Mouse (Mus musculus) lung, postnatal 0 days (tissue): Measurements from ENCODE around the gene Slc24a3. TPM values are rescaled to one million over a fixed set of nuclear protein-coding genes. Genes with fewer than 3 reads are reported as not detected.

Source experiments
- ATAC-seq: fragments of 200-750 bp; cut with Nextera tagmentation; 2 replicates; pipeline ENCODE4 v1.8.0; 2017; ENCODE audit warnings: moderate library complexity
- DNase-seq: peaks from one replicate; pipeline ENCODE4 v3.0.0-alpha.2; 2016; ENCODE audit warnings: low spot score
- H3K27ac ChIP-seq: fragments of 300-500 bp; sonication (generic); 2 replicates; pipeline ENCODE4 v1.5.1; 2014; ENCODE audit warnings: antibody characterized with exemption, mild to moderate bottlenecking, low read length, mixed read lengths
- H3K27me3 ChIP-seq: fragments of 300-500 bp; sonication (generic); replicated peaks from 2 replicates; pipeline ENCODE4 v1.6.1; 2014; ENCODE audit warnings: low read length, mixed read lengths; ENCODE audit not compliant: insufficient read depth
- H3K36me3 ChIP-seq: fragments of 300-500 bp; sonication (generic); 2 replicates; pipeline ENCODE4 v1.6.1; 2014; ENCODE audit warnings: low read length, mixed read lengths; ENCODE audit not compliant: insufficient read depth
- H3K4me1 ChIP-seq: fragments of 300-500 bp; sonication (generic); 2 replicates; pipeline ENCODE4 v1.6.1; 2014; ENCODE audit warnings: antibody characterized with exemption, low read depth, low read length, mixed read lengths; ENCODE audit not compliant: insufficient read depth
- H3K4me2 ChIP-seq: fragments of 300-500 bp; sonication (generic); replicated peaks from 2 replicates; pipeline ENCODE4 v1.6.1; 2014; ENCODE audit warnings: low read depth, mild to moderate bottlenecking, low read length, moderate library complexity, mixed read lengths
- H3K4me3 ChIP-seq: fragments of 300-500 bp; sonication (generic); 2 replicates; pipeline ENCODE4 v1.5.1; 2014; ENCODE audit warnings: low read depth, low read length
- H3K9ac ChIP-seq: fragments of 300-500 bp; sonication (generic); replicated peaks from 2 replicates; pipeline ENCODE4 v1.6.1; 2014; ENCODE audit warnings: low read depth, mild to moderate bottlenecking
- H3K9me3 ChIP-seq: fragments of 300-500 bp; sonication (generic); 2 replicates; pipeline ENCODE4 v1.6.1; 2016; ENCODE audit warnings: low read length, mixed read lengths
- CTCF ChIP-seq: IDR thresholded peaks from 2 replicates; pipeline ENCODE4 v1.5.1; 2016; ENCODE audit warnings: antibody characterized with exemption, mild to moderate bottlenecking
- EP300 ChIP-seq: IDR thresholded peaks from 2 replicates; pipeline ENCODE4 v1.6.1; 2016; ENCODE audit warnings: antibody characterized with exemption, mild to moderate bottlenecking, control low read depth
- WGBS: fragments of 180-500 bp; shearing (Covaris S2); extraction: QIAGEN DNeasy Blood & Tissue Kit; methylation state at CpG from one replicate; pipeline ENCODE4 v1.1.7; 2014; 5-methylcytosine and 5-hydroxymethylcytosine counted together
- polyA plus RNA-seq: library from polyadenylated mRNA; unstranded; fragments of >200 nt; fragmentation: Nextera tagmentation; extraction: Ambion mirVana; gene quantifications from 2 replicates; pipeline ENCODE4 v1.2.1, GENCODE M21; 2015

Gene Slc24a3
- polyA plus RNA-seq, 1 experiment from 2014 or later: 2.3 TPM

DNA sequence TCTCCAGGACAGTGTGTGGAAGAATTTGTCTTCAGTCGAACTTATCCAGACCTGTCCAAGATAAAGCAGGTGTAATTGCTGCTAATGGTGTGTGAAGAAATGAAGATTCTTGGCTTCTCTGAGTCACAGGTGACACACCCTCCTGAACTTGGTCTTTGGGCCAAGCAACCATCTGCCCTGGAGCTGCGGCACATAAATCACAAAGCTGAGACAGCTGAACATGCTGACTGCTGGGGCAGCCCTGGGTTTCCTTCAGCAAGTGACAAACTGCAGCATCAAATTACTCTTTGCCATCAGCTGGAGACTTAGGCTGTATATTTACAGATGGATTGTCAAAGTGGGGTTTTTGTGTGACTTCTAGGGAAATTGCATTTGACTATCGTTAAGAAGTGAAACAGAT is 415.5 kb downstream of the Slc24a3 start:
- 51% methylated on average over 3 of the region's 3 CpGs for WGBS
- H3K27me3 ChIP-seq: no peaks in the 10 kb centered on the region
- no peaks in the 10 kb centered on the region for H3K4me1 ChIP-seq
- H3K9me3 ChIP-seq: no peaks in the 10 kb centered on the region
- H3K27ac ChIP-seq: no peak overlapping the region
- no peak for TF ChIP-seq CTCF
- TF ChIP-seq EP300: no peak
- no peak for ATAC-seq
- no peak overlapping the region for H3K4me3 ChIP-seq
- DNase-seq: no peak
- H3K36me3 ChIP-seq: no peaks in the 10 kb centered on the region
- no peak overlapping the region for H3K9ac ChIP-seq
- H3K4me2 ChIP-seq: no peak overlapping the region

DNA sequence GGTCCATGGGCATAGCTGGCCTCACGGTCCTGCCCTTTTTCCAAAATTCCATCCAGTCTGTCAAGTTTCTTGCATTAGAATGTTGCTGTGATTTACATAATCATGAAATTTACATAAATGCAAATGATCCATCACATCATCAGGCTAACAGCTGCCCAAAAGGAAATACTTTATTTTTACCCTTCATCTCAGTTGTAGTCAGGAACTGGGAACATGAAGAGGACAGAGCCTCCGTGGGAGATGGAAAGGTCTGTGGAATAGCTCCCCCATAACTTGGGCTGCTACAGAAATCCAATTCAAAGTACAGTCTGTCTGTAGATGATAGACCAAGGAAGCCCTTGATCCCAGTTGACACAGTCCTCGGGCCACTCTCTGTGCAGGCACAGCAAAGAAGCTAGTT is 417.9 kb downstream of the Slc24a3 start:
- Histone ChIP-seq H3K9ac (no peak overlapping the region), H3K9me3 (no peaks in the 10 kb centered on the region), H3K36me3 (no peaks in the 10 kb centered on the region), H3K4me3 (no peak overlapping the region), H3K27me3 (no peaks in the 10 kb centered on the region), H3K27ac (no peak overlapping the region), H3K4me1 (no peaks in the 10 kb centered on the region), H3K4me2 (no peak overlapping the region)
- DNase-seq (no peak), ATAC-seq (no peak)
- 60% methylated on average over 3 of the region's 3 CpGs for WGBS
- TF ChIP-seq CTCF: no peak
- TF ChIP-seq EP300: no peak

DNA sequence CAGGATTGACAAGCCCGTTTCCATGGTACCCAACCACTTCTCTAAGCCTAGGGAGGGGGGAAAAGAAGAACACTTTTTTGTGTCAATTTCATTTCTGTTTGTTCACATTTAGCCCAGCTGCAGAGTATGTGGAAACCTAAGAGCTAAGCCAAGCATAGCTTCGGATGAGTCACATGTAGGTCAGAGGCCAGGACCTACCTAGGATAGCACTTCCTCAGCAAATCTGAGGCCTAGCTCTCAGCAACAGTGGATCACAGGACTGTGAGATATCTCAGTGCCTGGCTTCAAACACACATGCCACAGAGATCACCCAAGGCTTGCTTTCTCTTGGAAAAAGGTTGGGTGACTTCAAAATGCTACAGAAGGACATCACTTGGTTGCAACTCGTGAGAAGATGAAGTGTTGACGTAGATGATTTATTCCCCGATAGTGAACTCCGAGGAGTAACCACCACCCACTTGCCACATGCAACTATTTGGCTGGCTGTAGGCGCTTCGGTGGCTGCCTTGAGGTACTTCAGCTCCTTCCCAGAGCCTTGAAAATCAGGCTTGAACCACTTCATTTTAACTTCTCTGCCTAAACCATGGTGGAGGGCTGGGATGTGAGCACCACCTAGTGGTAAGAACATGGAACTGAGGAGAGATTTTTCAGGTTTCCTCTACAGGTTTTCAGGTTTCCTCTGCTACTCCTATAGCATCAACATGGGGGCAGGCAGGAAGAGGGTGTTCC is 420.6 kb downstream of the Slc24a3 start:
- TF ChIP-seq EP300 (no peak), CTCF (peak; percentile 95)
- DNase-seq (peak; percentile 85), ATAC-seq (peak; percentile 90)
- H3K4me3 ChIP-seq: no peak overlapping the region
- no peaks in the 10 kb centered on the region for H3K9me3 ChIP-seq
- no peaks in the 10 kb centered on the region for H3K36me3 ChIP-seq
- H3K27me3 ChIP-seq: no peaks in the 10 kb centered on the region
- H3K27ac ChIP-seq: no peak overlapping the region
- no peaks in the 10 kb centered on the region for H3K4me1 ChIP-seq
- H3K4me2 ChIP-seq: no peak overlapping the region
- H3K9ac ChIP-seq: no peak overlapping the region
- WGBS: 48% methylated on average over 8 of the region's 8 CpGs

DNA sequence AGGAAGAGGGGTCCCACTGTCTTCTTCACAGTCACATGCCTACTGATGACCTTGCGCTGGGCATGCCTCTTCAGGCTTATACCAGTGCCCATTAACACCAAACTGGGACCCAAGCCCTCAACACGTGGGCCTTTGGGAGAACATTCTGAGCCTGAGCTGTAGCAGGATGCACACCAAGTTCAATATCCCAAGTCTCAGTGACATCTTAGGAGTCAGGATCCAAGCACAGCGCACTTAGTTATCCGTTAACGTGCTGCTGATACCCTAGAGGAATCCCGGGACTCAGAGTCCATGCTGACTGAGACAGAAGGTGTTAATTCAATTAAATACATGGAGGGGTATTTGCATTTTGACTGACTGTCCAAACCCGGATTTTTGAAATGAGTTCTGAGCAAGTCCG is 424.3 kb downstream of the Slc24a3 start:
- H3K4me3 ChIP-seq: no peak overlapping the region
- H3K36me3 ChIP-seq: no peaks in the 10 kb centered on the region
- H3K4me1 ChIP-seq: no peaks in the 10 kb centered on the region
- H3K4me2 ChIP-seq: no peak overlapping the region
- no peaks in the 10 kb centered on the region for H3K9me3 ChIP-seq
- DNase-seq (no peak), ATAC-seq (no peak)
- H3K27me3 ChIP-seq: no peaks in the 10 kb centered on the region
- no peak for TF ChIP-seq EP300
- no peak for TF ChIP-seq CTCF
- H3K9ac ChIP-seq: no peak overlapping the region
- no peak overlapping the region for H3K27ac ChIP-seq
- 82% methylated on average over 8 of the region's 8 CpGs for WGBS

DNA sequence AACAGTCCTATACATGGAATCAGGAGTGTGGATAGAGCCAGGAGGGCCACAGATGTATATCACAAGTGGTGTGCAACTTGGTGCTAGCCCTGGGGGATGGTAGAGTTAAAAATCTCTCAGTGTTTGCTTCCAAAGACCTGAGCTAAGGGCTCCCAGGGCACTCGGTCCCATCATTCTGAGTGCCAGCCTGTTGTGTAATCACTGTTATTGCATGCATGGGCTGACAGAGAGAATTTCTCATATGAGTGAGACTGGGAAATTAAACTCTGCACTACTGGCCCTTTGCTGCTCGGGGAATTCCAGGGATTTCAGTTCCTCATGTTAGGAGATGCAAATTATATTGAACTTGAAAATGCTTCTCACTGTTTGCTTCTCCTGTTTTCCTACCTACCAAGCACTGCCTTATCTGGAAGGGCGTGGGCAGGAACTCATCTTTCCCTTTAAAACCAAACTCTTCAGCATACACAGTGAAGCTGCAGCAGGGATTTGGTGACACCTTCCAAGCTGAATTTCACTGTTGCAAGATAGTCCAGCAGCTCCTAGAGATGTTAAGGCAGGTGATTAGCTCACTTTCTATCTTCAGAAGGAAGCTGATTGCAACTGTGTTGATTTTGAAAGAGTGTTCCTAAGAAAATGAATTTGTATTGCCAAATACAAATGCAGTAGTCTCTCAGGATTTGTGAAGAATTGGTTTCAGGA is 426.2 kb downstream of the Slc24a3 start:
- no peak overlapping the region for H3K4me3 ChIP-seq
- H3K4me1 ChIP-seq: no peaks in the 10 kb centered on the region
- ATAC-seq: peak; percentile 61
- H3K27me3 ChIP-seq: no peaks in the 10 kb centered on the region
- H3K27ac ChIP-seq: no peak overlapping the region
- H3K9me3 ChIP-seq: no peaks in the 10 kb centered on the region
- no peaks in the 10 kb centered on the region for H3K36me3 ChIP-seq
- peak; percentile 22 for DNase-seq
- WGBS: 56% methylated on average over 3 of the region's 3 CpGs
- H3K9ac ChIP-seq: no peak overlapping the region
- no peak overlapping the region for H3K4me2 ChIP-seq
- no peak for TF ChIP-seq CTCF
- TF ChIP-seq EP300: no peak

DNA sequence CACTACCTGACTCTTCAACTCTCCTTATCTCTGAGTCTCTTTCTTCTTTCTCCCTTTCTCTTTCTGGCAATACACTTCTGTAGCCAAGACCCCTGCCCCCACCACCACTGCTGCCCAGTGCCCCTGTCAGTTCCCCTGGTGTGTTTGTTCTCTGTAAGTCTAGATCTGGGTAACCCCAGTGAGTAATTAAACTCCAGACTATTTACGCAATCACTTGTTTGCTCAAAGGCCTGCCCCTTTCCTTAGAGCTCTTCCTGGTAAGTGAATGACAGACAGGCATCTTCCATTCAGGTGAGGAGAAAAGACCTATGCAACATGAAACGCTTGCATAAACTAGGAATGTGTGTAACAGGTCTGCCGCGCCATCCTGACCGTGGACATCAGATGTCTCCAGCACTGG is 430.3 kb downstream of the Slc24a3 start:
- H3K27me3 ChIP-seq: no peaks in the 10 kb centered on the region
- H3K4me1 ChIP-seq: no peaks in the 10 kb centered on the region
- TF ChIP-seq EP300 (no peak), CTCF (no peak)
- H3K27ac ChIP-seq: no peak overlapping the region
- H3K4me2 ChIP-seq: no peak overlapping the region
- DNase-seq (peak; percentile 13), ATAC-seq (0 out of 2 replicates have a peak, but pooled peaks have one; percentile 21)
- no peaks in the 10 kb centered on the region for H3K36me3 ChIP-seq
- no peak overlapping the region for H3K9ac ChIP-seq
- H3K9me3 ChIP-seq: no peaks in the 10 kb centered on the region
- WGBS: 57% methylated on average over 5 of the region's 5 CpGs
- H3K4me3 ChIP-seq: no peak overlapping the region
